Mouse (Mus musculus): ENCODE measurements around the gene Mapk8ip2.
"Not testable (repeated sequence)": the region's sequence is repeated elsewhere in the genome, so short reads cannot be mapped to it uniquely, and the experiment has no call there.

Gene Mapk8ip2

DNA sequence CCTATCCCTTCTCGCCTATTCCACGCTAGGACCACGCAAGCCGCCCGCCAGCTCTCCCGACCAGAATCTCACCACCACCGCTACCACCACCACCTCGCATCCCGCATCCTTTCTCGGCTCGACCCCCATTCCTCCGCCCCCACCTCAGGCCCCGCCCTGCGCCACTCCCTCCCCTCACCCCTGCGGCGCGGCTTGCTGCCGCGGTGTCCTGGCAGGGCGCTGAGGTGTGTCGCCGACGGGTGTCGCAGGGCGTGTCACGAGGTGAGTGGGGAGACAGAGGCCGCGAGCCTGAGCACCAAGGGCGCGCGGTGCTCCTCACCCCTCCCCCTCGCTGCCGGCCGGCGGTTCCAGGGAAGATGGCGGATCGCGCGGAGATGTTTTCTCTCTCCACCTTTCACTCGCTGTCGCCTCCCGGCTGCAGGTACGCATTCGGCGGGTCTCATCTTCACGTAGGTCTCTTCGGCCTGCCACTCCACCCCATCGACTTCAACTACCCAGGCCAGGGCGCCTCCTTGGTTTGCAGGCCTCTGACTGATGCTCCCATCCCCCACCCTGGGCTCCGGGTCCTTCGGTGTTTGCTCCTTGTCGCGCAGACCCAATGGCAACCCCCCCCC is at the start of gene Mapk8ip2:
Mapk8ip2 (plus strand) TSS at position 49 of the 614 bp plus-strand sequence.
- no peak for DNase-seq (ENCODE audit: low spot score)

DNA sequence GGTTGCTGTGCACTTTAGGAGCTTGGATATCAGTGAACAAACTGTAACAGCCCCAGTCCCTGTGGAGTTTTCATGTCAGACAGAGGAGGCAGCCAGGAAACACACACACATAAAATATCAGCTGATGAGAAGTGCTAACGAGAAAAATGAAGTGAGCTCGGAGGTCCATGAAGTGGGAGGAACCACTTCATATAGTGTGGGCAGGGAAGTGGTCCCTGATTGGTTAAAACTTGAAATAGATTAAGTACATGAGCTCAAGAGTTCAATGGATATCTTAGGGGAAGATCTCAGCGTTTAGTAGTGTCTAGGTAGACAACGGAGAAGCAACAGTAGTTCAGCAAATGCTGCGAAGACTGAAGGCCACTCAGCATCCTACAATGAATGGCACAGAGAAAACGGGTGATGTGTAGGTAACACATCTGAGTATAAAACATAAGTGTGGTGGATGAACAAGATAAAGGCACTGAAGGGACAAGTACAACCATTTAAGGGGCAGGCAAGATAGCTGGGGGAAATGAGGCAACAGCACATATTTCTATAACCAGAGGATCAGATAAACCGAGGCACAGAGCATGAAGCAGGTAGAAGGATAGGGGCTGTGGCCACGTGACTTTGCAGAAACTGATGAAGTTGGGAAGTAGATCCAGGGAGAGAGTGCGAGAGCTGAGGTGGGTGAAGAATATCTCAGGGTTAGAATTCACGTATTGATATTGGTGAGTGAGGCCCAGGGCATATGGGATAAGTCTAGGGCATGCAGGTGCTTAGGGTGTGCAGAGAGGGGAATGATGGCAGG is 48.7 kb upstream of the Mapk8ip2 start:
- DNase-seq (ENCODE audit: low spot score): no peak

DNA sequence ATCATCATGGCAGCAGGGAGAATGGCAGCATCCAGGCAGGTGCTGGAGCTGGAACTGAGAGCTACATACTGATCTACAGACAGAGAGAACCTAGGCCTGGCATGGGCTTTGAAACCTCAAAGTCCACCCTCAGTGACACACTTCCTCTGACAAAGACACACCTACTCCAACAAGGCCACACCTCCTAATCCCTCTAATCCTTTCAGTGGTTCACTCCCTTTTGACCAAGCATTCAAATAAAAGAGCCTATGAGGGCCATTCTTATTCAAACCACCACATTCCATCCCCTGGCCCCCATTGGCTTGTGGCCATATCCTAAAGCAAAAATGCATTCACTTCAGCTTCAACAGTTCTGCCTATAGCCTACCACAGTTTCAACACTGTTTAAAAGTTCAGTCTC is 47.0 kb upstream of the Mapk8ip2 start:
- no peak for DNase-seq (ENCODE audit: low spot score)

DNA sequence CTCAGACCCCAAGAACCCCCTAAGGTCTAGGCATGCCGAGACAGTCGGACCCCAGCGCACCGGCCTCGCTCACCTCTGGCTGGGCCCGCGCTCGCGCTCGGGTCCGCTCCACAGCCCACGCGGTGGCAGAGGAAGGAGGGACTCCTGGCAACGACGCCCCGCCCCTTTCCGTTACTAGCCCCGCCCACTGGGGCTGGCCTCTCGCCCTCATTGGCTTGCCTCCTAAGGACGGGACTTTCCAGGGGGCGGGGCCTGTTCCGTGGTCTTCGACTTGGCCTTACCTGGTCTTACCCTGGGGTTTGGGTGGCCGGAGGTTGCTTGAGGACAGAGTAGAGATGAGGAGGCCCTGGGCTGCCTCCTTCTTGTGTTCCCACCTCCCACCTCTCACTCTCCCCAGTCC is 43.6 kb upstream of the Mapk8ip2 start, which contains the start of gene Syce3:
Syce3 (minus strand) TSS at position 386 of the 400 bp plus-strand sequence.
- no peak for DNase-seq (ENCODE audit: low spot score)

DNA sequence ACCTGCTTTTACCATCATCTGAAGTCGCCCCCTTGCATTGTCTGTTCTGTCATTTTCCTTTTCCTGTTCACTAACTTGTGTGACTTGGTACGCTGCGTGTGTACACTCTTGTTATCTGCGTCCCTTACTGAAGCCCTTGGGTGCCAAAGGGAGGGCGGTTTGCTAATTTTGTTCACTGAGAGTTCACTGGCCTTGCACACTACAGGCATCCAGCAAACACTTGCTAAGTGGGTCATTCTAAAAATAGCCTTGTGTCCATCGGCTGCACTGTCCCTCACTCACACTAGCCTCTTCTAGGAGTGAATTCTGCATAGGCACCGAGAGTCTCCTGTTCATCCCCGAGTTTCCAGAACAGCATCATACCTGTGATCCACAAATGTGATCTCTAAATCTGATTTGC is 38.4 kb upstream of the Mapk8ip2 start:
- no peak for DNase-seq (ENCODE audit: low spot score)

DNA sequence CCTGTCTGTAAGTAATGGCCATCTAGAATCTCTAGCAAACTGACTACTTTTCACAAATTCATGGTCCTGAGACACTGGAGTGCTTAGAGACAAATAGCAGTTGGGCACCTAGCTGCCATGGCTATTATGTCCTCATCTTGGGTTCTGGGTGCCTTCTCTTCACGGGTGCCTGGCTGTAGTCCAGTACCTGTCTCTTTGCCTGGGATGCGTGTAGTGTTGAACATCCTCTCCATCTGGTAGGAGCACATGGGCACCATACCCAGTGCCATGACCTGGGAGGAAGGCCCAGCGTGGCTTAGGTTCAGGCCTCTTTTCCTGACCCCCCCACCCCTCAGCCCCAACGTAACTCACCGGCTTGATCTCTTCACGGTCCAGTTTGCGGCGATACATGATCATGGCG is 31.8 kb upstream of the Mapk8ip2 start:
- DNase-seq (ENCODE audit: low spot score): no peak

DNA sequence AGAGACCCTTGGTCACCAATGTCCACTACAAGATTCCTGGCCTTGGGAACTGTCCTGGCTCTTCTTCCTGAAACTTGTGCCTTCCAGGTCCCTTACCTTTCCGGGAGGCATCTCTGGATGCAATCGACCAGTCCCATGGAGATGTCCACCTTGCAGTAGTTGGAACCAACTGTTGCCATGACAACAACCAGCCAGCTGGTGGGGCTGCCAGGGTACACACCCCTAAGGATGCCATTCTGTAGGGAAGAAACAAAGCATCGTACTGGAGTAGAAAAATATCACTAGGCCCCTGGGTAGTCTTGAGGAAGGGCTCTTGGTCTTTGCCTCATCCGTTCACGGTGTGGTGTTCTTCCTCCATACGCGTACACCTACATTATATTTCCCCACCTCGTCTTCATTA is 29.1 kb upstream of the Mapk8ip2 start:
- DNase-seq (ENCODE audit: low spot score): no peak

DNA sequence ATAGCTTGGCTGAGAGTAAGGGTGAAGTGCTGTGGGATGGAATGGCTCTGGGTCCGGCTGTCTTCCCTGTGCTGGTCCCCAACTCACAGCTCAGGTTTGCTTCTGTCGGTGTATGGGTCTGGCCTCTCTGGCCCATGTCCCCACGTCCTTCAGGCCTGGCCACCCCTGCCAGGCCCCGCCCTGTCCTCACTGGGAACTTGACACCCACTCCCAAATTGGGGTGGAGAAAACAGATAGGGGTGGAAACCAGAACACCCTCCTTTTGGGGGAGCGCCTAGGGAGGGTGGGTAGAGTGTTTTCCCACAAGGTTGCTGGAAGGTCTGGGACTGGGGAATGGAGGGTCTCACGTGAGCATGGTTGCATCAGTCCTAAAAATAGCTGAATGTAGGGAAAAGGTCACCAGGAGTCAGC is 28.0 kb upstream of the Mapk8ip2 start, which contains the start of gene Cpt1b:
Cpt1b (minus strand) TSS at position 153 of the 411 bp plus-strand sequence.
- DNase-seq (ENCODE audit: low spot score): no peak

DNA sequence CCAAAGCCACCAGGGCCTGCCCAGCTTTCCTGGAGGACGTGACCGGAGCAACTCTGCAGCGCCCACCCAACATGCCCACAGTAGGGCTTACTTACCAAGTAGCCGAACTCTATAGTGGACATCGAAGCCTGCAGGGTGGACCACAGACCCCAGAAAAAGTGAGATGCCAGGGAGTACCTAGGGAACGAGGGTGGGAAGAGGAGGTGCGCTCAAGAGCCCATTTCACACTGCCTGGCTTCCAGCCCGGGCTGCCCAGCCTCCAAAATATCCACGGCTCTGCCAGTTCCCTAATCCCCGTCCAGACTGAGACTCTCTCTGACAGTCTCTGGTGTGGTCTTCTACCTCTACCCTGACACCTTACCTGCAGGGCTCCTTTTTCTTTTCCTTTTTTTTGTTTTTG is 27.0 kb upstream of the Mapk8ip2 start:
- no peak for DNase-seq (ENCODE audit: low spot score)

DNA sequence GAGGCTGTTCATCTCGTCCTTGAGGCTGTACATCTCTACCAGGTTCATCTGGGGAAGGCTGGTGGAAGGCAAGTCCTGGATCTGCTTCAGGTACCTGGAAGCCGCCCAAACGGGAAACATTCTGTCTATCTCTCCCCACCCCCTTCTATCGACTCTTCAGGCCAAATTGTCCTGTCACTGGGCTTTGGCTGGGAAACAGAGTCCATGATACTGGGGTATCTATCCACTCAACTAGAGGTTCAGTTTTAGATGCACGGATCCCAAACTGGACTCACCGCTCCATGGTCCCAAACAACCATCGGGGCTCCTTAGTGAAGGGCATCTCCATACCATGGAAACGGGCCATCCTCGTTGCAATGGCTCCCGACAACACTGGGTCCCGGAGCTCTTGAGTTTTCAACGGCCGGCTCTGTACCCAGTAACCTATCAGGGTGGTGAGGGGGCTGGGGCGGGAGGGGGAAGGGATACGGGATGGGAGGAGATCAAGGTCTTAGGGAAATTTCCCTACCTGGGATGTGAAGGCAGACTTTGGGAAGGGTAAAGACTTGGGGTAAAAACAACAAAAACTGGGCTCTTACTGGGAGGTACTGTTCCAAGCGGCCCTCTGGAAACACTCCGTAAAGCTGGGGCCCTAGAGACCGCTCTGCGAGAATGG is 25.4 kb upstream of the Mapk8ip2 start:
- DNase-seq (ENCODE audit: low spot score): no peak

DNA sequence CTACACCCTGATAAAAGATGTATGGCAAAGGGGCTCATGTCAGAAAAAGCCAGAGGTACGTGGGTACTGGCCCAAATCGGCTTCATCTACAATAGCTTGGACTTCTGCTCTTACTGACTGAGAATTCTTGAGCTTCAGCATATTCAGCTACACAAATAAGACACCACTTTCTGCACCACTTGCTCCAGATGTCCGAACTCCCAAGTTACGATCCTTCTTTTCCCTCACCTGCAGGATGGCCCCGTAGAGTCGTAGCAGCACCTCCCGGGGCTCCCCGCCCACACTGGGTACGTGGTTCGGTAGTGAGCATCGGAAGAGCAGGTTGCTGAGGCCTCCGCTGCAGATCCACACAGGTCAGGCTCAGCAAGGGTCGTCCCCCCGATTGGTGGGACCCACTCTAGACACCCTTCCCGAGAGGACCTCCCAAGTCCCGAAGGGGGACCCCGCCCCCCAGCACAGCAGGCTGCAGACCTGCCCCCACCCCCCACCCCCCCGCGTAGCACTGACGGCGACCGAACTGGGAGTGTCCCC is 24.8 kb upstream of the Mapk8ip2 start:
- DNase-seq (ENCODE audit: low spot score): no peak

DNA sequence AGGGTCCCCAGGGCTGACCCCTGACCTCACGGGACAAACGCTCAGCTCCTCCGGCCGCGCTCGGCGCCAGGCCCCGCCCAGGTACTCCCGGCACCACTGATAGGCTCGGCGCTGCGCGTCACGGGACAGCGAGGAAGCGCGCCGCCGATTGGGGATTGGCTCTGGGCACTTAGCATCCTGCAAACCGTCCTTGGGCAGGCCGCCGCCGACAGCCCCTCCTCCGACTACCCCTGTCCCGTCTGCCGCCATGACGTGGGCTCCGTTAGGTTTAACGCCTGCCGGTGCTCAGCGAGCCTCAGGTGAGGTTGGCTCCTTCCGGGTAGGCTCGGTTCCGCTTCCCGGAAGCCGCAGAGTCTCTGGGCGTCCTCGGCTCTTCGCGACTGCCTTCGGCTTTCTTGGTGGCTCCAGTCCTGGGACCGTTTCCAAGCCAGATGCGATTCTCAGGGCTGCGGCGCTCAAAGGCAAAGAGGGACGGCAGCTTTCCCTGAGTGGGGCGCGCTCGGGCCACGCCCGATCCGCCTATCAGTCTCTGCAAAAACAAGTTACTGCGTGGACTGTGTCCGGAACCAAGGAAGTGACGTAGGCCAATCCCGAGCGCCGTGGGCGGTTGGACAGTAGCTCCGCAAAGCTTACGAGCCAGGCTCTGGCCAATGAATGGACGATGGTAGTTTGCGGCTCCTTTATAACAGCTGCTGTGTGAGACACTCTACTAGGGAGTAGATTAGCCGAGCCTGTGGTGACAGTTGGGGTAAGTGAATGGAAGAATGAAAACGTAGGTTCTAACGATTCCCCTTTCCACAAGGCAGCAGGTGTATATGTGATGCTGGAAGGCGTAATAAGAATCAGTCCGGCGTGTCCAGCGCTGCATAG is 24.1 kb upstream of the Mapk8ip2 start, which contains the start of the genes C730034F03Rik, Gm44502 and Chkb:
C730034F03Rik (plus strand) TSS at position 238 of the 870 bp plus-strand sequence.
Gm44502 (minus strand) TSS at position 345 of the 870 bp plus-strand sequence.
Chkb (minus strand) TSS at position 557 of the 870 bp plus-strand sequence.
- peak; percentile 79 for DNase-seq (ENCODE audit: low spot score)

DNA sequence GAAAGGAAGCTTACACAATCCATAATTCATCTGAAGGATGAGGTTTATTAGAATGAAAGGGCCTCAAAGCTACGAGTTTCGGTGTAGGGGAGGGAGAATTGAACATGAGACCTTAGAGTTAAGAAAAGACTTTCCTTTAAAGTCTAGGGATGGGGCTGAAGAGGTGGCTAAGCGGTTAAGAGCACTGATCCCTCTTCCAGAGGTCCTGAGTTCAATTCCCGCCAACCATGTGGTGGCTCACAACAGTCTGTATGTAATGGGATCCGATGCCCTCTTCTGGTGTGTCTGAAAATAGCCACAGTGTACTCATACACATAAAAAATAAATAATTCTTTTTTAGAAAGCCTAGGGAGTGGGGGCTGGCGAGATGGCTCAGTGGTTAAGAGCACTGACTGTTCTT is 23.4 kb upstream of the Mapk8ip2 start:
- no peak for DNase-seq (ENCODE audit: low spot score)

DNA sequence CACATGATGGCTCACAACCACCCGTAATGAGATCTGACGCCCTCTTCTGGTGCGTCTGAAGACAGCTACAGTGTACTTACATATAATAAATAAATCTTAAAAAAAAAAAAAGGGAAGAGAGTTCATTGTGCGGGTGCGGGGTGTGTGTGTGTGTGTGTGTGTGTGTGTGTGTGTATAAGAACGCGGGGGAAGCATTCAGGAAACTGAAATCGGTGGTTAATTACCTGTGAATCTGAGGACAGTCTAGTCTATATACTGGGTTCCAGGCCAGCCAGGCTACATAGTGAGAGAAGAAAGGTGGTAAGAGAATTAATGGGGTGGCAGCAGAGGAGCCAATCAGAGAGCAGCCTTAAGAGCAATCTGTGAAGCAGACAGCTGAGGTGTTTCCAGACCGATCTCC is 22.9 kb upstream of the Mapk8ip2 start:
- DNase-seq (ENCODE audit: low spot score): not testable (repeated sequence)

DNA sequence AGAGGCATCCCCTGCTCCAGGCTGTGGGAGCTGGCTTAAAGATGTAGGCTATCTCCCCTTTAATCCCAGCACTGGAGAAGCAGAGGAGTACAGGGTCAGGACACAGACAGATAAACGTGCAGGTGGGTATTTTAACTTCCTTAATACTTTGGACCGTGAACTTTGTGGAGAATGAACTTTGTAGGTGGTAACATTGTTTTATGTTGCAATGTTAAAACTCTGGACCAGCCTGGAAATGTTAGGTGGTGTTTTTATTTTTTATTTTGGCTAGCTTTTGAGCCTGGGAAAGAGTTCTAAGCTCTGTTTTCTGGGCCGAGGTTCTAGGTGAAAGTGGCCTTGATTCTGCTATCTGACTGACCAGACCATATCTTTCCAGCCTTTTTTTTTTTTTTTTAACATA is 22.4 kb upstream of the Mapk8ip2 start:
- DNase-seq (ENCODE audit: low spot score): no peak

DNA sequence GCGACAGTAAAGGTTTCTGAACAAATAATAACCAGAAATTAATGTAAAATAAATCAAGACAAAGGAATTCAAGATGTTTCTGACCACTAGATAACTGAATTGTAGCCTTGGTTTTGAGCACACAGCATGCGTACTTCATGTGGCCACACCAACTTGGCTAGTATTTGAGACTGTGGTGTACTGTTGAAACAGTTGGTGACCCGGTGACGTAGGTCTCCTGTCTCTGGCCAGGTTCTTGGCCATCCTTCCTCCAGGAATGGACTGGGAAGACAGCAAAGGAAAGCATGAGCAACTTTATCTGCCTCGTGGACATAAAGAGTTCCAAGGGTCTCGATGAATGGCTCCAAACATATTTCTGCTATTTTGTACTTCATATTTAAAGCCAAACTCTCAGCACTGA is 21.9 kb upstream of the Mapk8ip2 start:
- DNase-seq (ENCODE audit: low spot score): no peak

DNA sequence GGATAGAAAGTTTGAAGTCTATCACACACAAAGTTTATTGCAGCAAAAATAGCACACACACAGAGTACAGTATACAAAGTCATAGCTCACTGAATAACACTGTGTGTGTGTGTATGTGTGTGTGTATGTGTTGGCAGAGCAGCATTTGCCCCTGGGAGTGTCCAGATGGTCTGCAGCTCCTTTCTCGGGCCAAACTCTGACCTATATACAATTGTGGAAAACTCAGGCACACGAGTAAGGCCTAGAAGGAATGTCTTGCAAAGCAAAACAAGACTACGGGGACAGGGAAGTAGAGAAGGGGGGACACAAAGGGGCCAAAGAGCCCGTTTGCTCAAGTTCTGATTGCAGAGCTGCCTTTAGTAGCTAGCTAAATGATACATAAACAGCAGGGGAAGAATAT is 20.8 kb upstream of the Mapk8ip2 start:
- DNase-seq (ENCODE audit: low spot score): no peak

DNA sequence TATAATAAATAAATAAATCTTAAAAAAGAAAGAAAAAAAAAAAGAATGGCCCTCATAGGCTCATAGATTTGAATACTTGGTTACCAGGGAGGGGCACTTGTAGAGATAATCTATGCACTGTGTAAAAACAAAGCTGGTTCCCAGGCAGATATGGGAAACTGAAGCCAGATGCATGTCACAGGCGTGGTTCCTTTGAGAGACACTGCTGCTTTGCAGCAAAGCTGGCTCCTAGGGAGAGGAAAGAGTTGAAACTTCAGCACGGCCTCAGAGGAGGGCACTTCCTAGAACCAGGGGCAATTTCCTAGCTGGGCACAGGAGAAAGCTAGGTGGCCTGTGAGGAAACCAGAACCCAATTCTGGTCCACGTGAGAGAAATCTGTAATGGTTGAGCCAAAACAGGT is 19.6 kb upstream of the Mapk8ip2 start:
- no peak for DNase-seq (ENCODE audit: low spot score)

DNA sequence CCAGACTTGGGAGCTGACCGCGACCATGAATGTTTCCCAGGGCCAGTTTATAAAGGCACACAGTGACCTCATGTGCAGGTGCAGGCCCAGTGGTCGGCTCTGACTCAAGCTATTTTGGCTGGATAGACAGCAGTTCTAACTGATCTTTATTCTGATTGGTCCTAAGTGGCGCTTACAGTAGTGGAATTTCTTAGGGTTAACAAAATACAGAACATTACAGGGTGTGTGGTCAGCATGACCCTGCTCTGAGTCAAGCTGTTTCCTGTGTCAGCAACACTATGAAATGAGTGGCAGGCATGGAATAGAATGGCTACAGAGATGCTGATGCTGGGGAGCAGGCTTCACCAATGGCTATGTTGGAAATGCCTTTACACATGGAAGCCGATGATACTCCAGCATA is 17.8 kb upstream of the Mapk8ip2 start:
- no peak for DNase-seq (ENCODE audit: low spot score)

DNA sequence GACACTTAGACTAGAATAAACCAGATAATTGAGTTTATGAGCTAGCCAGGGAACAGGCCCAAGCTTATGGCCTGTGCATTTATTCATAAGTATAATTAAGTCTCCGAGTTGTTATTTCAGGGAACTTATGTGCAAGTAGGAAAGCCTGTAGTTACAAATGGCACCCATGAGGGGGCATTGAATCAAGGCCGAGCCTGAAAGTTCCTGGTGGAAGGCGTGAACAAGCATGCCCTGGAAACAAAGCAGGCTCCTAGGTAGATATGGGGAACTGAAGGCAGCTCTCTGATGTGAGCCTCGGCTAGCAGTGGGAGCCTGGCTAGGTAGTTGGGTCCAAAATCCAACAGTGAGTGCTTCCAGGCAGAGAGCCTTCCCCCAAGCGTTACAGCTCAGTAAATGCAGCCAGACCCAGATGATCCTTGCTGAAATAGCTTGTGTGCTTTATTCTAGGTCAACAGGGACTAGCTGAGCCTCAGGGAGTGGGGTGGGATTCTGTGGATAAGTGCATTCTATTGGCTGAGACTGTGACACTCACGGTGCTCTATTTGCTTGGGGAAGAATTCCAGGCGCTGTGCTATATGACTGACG is 11.1 kb upstream of the Mapk8ip2 start:
- DNase-seq (ENCODE audit: low spot score): no peak
